Mouse (Mus musculus): ENCODE data around the gene Dnaaf5.
A peak's percentile ranks its signal among the peaks of the same experiment; 100 is the strongest.

The Dnaaf5 gene

DNA sequence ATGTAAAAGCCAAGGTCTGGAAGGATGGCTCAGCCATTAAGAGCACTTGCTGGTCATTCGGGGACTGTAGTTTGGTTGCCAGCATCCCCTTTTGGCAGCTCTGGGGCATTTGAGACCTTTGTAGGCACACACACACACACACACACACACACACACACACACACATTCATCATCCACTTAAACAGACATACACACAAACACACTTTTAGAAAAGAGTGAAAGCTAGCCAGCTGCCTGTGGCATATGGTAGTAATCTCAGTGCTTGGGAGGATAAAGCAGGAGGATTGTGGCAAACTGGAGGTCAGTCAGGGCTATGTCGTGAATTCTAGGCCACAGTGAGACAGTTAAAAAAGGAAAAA, 49.6 kb downstream of the Dnaaf5 start:
- DNase-seq (ENCODE audit: low spot score), result no peak

DNA sequence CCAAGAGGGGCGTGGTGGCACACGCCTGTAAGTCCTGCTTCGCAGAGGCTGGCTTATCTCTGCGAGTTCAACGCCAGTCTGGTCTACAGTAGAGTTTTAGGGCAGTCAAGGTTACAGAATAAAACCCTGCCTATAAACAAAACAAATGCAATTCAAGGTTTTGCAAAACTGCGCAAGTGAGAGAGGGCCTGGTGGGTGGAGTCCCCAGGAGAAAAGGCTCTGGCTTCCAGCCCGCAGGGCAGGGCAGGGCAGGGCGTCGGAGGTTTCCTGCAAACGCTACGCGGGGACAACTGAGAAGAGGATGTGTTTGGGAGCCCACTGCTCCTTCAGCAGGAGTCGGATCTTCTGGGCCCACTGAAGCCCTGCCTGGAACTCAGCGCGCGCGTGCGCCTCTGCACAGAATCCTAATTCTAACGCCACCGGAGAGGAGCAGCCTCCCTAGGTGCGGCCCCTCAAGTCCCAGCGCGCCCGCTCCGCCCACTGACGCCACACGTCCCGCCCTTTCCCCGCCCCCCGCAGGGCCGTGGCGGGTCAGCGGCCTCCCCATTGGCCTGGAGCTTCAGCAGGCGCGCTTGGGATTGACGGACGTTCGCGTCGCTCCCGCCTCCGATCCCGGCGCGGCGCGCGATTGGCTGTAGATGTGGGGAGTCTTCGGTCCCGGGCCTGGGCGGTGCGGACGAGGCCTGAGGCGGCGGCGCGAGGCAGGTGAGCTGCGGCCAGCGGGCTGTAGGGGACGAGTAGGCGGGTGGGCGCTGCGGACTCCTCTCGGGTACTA, 50.2 kb downstream of the Dnaaf5 start, which contains the start of gene Sun1:
Gene Sun1, plus strand, starts transcription at position 643 of the 775 bp plus-strand sequence.
- peak; percentile 98 for DNase-seq (ENCODE audit: low spot score)

DNA sequence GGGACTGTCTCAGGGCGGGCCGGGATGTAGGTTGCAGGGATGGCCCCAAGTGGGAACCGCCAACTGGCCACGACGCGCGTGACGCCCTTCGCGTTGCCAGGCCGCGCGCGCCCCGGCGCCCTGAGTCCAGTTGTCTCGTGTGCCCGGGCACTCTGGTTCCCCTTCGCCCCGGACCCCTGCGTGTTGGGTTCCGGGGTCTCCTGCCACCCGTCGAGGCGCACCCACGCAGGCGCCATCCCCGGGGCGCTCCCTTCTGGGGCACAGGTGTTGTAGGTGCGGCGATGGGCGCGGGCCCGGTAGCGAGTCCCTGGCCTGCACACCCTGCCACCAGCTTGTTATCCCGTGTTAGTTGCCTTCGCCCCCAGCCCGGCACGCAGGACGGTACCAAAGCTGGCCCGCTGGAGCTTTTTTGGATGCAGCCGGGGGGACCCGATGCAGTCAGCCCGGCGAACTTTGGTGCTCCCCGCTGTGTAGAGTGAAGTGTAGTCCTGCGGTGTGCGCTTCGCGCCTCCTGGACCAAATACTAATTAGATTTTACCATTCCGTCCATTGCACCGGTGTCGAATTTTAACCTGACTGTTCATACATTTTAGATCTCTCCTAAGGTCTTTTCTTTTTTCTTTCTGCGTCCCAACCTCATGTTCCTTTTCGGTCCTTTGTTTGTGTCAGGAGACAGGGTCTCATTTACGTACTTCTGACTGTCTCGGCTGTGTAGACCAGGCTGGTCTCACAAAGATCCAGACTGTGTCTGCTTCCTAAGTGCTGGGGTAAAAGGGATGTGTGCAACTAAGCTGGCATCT, 50.9 kb downstream of the Dnaaf5 start:
- no peak for DNase-seq (ENCODE audit: low spot score)

DNA sequence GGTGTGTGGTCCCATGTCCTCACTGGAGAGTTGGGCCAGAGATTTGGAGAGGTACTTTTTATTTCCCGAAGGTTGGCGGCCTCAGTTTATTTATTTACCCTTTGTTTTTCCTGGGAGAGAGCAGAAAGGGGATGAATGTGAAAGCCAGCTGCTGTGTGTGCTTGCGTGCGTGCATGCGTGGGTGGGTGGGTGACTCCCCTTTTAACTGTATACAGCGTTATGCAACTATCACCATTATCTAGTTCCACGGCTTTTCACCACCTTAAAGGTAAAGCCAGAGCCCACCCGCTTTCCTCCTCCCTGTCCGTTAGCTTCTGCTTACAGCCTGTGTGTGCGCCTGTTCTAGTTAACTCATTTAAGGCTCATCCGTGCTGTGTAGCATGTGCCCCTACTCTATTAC, 52.1 kb downstream of the Dnaaf5 start:
- no peak for DNase-seq (ENCODE audit: low spot score)

DNA sequence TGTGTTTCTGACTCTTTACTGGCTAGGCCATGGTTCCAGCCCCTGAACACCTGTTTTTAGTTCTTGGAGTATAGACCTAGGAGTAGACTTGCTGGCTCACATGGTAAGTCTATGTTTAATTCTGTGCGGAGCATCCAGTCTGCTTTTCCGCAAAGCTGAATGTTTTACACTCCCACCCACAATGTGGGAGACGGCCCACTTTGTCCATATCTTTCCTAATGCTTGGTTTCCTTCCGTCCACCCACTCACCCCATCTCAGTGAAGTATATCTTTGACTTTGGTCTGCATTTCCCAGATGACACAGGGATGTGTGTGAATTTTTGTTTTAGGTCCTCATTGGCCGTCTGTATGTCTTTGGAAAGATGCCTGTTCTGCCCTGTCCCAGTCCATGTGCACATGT, 53.3 kb downstream of the Dnaaf5 start:
- no peak for DNase-seq (ENCODE audit: low spot score)

DNA sequence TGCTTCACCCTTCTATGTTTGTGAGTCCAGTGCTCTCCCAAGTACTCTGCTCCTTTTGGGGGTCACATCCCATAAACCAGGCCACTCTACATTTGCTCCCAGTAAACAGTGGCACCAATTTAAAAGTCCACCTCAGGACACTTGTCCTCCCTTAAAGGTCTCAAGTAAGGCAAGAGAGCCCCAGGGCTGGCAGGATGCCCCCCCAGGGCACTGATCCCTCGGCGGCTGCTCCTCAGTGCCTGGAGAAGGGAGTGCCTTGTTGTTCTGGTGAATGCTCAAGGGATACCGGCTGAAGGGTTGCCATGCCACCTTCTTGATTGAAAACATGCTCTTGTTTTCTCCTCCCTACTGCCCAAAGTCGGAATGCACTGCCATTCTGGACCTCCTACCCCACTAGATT, 56.1 kb downstream of the Dnaaf5 start:
- DNase-seq (ENCODE audit: low spot score), result no peak

DNA sequence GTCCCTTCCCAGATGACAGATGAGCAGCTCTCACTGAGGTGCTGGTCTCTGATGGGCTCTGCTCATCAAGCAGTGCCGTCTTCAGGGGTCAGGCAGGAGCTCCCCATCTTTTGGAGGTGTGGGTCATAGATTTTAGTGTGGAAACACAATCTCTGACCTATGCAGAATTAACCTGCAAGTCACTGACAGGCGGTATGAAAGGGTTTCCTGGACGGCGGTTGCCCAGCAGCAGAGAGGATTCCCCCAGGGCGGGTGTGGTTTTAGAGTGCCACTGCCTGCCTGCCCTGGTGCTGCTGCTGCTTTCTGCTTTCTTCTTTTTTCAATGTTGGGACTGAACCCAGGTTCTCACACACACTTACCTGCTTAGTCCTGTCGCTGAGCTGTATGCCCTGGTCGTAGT, 56.5 kb downstream of the Dnaaf5 start:
- no peak for DNase-seq (ENCODE audit: low spot score)

DNA sequence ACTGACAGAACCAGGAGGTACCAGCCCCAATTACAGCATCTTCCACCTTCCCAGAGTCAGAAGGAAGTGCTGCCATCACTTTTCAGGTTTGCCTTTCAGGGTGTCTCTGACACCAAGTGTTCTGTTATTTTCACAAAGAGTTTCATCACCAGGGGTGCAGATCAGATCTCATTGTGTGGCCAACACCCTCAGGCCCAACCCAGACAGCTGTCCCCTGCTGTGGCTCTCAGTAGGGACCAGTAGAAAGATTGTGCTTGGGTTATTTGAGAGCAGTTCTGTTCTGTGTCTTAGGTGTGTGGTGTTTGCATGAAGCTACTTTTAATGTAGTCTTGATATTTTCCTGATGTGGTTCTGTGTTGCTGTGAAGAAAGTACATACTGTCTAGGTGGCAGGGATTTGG, 58.2 kb downstream of the Dnaaf5 start:
- no peak for DNase-seq (ENCODE audit: low spot score)

DNA sequence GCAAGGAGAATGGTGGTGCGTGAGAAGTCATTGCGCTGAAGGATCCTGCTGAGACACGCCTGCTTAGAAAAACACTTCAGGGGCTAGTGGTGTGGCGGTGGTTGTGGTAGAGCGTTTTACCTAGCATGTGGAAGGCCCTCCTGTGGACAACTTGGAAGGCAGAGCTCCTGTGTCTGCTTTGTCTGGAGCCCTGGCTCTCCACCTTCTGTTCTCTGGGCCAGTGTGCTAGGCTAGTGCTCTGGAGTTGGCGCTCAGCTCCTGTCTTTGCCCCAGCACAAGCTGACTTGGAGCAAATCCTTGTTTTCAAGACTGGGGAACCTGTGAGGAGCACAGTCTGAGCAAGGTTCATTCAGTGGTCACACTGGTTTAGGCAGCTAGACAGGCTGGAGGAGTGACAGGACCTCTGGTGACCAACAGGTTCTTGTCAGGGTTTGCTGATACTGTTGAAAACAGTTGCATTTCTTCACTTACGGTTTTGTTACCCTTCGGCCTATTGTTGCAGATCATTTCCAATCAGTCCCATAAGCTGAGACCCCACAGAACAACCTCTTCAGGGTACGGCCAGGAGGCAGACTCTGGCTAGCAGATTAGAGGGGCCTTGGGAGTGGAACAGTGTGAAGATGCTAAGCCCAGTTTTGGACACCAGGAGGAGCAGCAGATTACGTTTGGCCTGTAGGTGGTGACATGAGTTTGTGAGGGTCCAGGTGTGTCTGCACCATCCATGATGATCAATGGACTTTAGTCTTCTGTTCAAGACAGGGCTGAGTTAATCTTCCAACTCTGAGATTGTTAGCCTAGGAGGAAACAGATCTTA, 59.1 kb downstream of the Dnaaf5 start:
- no peak for DNase-seq (ENCODE audit: low spot score)

DNA sequence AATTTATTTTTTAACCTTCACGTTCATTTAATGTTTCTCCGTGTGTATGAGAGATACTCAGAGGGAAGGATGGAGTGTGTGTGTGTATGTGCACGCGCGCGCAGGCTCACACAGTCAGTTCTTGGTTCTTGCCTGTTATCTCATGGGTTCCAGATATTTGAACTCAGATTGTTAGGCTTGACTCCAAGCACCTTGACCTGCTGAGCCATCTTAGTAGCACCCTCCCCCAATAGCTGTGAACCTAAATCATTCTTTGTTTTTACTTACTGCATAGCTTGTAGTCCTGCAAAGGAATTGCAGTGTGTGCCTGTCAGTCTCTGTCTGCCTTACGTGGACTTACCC, 59.6 kb downstream of the Dnaaf5 start:
- DNase-seq (ENCODE audit: low spot score), result no peak

DNA sequence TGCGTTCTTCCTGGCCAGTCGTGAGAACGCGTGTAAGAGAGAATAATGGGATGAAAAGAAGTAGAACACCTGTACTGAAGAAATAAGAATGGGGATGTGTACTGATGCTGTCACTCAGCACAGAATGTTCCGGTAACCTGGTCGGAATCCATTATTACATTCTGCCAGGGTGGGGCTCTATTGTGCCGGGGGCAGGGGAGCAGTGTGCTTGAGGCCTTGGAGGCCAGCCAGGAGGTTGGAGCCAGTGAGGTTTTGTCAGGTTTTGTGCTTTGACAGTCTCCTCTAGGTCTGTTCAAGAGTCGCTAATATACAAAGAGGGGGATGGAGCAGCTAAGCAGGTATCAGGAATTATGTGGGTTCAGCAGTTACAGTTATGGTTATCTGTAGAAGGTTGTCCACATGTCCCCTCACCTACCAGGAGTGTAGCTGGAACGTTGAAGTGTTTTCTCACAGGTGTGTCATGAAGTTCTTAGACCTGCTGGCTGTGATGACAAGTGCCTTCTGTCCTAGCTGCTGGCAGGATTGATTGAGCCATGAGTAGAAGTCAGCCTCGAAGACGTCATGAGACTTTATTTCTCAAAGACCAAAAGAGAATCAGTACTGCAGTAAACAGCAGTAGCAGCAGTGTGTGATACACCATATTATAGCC, 61.8 kb downstream of the Dnaaf5 start:
- peak; percentile 35 for DNase-seq (ENCODE audit: low spot score)

DNA sequence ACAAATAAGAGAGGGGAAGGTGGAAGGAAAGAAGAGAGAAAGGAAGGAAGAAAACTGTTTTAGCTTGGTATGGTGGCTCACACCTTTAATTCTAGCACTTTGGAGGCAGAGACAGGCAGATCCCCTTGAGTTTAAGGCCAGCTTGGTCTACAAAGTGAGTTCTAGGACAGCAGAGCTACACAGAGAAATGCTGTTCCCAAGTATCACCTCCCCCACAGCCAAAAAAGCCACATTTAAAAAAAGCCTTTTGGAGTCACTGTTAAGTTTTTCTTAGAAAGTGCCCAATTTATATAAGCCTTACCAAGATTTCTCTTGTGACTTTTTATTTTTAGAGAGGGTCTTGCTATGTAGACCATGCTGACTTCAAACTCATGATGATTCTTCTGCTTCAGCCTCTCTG, 64.3 kb downstream of the Dnaaf5 start:
- DNase-seq (ENCODE audit: low spot score), result no peak

DNA sequence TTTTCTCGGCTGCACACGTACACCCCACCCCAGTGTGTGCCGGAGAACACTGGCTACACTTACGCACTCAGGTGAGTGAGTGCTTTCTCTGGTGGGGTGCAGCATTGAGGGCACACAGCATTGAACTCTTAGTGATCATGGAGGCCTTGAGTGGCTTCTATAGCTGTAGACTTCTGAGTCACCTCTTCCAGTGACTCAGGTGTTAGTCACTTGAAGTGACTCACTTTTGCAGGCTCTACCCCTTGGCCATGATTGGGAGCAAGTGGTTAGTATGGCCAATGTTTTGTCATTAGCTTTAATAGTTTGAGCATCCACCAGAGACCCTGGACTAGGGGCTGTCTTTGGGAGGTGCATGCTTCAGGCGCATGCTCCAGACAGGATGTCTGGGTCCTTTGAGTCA, 65.2 kb downstream of the Dnaaf5 start:
- no peak for DNase-seq (ENCODE audit: low spot score)

DNA sequence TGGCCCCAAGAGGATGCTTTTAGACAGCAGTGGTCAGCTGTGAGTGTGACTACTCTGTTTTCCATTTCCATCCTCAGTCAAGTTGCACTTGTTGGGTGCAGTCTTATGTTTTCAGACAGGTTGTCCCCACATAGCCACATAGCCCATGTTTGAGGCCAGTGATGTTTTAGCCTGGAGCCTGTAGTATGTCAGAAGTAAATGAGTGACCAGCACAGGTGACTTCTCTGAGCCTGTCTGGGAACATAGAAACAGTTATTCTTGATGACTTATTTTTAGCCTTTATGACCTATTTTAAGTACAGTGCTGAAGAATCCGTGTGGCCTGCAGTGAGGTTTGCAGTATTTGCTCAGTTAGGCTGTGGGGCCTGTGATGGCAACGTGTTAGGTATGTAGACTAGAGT, 66.1 kb downstream of the Dnaaf5 start:
- DNase-seq (ENCODE audit: low spot score), result no peak

DNA sequence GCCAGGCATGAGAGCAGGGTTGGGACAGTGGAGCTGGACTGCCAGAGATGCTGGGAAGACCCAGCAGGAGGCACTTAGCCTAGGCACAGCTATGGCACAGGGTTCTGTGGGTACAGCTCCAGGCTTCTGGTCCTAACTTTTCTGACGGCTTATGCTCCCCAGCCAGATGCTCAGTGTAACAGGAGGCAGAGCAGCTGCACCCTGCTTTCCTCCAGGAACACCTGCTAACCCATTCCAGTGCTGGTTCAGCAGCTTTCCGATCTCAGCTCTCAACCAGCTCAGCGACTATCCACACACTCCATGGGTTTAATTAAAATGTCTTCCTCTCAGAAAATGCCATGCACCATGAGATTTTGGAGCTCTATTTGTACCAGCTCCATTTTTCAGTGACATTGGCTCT, 66.8 kb downstream of the Dnaaf5 start:
- no peak for DNase-seq (ENCODE audit: low spot score)

DNA sequence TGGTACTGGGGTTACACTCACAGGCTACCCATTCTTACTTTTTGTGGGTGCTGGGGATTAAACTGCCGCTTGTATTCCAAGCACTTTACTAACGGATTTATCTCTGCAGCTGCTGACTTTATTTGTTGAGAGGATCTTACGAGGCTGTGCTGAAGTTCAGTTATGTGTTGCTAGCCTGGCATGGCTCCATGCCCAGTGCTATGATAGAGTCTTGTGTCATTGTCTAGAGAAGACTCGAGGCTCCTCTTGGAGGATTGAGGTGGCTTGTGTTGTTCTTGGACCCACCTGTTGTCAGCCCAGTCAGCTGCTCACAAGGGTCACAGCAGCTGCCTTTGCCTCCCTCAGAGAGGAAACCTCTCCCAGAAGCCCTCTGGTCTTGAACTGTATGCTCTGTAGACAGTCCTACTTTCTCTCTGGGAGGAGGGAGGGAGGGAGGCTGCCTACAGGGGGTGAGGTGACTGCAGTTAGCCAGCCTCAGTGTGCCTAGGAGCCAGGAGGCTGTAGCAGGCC, 70.0 kb downstream of the Dnaaf5 start:
- no peak for DNase-seq (ENCODE audit: low spot score)

DNA sequence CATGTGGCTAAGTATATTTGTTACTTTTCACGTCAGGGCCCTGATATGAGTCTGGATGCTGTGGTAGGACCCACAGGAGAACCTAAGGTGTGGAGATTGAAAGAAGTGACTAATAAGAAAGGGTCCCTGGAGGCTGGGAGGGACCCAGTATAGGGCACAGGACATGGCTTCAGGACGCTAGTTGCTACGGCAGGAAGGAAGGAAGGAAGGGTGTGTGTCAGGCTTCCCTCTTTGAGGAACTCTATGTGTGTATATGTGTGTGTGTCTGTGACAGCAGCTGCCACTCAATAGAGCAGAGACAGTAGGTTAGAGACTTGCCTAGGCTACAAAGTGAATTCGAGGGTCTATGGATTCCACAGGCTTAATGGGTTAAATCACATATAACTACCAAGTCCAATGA, 70.6 kb downstream of the Dnaaf5 start:
- DNase-seq (ENCODE audit: low spot score), result peak; percentile 64

DNA sequence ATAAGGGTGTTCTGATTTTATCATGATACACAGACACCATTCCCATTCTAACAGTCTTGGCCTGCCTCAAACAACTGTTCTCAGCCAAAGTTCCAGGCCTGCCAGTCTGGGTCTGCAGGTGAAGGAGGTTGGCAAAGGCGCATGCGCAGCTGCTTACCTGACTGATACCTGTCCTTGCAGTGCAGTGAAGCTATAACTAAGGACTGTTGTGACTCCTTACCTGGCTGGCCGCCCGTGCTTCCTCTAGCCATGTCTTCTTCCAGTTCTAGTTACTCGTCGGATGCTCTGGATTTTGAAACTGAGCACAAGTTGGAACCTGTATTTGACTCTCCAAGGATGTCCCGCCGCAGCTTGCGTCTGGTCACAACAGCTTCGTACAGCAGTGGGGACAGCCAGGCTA, 73.3 kb downstream of the Dnaaf5 start:
- no peak for DNase-seq (ENCODE audit: low spot score)

DNA sequence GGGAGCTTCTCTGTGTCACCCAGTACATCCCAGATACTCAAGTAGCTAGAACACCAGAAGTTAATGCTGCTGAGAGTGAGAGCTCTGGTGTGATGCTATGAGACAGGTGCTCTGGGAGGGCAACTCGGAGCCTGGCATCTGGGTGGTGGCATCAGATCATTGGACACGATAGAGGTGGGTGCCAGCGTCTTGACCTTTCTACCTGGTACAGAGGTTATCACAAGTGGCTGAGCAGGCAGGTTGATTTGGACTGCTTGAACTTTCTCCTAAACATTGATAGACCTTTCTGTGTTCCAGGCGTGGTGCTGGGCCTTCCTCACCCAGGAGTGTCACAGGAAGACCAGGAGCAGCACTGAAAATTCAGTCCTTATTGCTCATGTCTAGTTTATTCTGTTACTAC, 77.2 kb downstream of the Dnaaf5 start:
- no peak for DNase-seq (ENCODE audit: low spot score)

DNA sequence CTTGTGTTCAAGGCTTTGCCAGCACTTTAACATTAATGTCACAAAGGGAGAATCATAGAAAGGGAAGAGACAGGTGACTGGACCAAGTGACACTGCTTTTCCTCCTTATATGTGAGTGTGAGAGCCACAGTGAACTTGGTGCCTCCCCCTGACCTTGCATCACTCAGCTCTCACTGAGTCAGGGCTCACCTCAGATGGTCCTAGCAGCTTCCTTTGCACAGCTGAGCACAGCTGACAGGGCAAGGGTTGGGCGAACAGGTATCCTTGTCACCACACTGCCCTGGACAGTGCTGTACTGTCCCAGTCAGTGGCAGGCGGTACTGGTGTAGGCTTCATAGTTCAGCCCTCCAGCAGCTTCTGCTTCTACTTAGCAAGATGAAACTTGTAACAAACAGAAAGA, 77.6 kb downstream of the Dnaaf5 start:
- DNase-seq (ENCODE audit: low spot score), result no peak

DNA sequence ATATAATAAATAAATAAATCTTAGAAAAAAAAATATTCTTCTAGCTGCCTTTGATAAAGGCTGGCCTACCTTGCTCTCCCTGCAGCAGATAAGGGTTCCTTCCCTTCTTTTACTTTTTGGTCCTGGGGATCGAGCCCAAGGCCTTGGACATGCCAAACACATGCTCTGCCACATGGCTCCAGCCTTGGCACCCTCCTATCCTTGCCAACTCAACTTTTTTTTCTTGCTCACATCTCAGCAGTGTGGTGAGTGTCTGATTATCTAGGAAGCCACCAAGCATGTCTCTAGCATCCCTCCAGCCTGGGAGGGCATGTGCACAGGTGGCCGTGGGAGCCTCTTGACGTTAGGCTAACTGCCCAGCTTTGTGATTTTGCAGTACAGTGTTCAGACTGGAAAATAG, 78.3 kb downstream of the Dnaaf5 start:
- no peak for DNase-seq (ENCODE audit: low spot score)

DNA sequence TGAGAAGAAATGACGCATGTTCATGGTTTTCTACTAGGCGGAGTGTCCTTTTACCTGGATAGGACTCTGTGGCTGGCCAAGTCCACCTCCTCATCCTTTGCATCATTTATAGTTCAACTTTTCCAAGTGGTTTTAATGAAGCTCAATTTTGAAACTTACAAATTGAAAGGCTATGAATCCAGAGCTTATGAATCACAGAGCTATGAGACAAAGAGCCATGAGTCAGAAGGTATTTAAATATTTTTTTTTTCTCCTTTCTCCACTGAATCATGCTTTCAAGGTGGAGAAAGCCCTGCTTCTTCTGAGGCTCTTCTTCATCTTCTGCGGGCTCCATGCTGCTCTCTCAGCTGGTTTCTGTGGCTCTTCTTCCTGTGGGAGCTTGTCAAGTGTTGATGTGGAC, 79.7 kb downstream of the Dnaaf5 start:
- DNase-seq (ENCODE audit: low spot score), result no peak

Data from lung, postnatal 25 days (tissue).